Mouse (Mus musculus) intestine, embryonic 16.5 days (tissue): ENCODE measurements around the gene Rtn2. TPM values are rescaled to one million over a fixed set of nuclear protein-coding genes. Genes with fewer than 3 reads are reported as not detected.

Experiments
- ATAC-seq: fragments of 200-750 bp; cut with Nextera tagmentation; 2 replicates; pipeline ENCODE4 v1.8.0; 2017; ENCODE audit warnings: moderate TSS enrichment, moderate library complexity
- H3K27ac ChIP-seq: fragments of 300-500 bp; sonication (generic); 2 replicates; pipeline ENCODE4 v1.5.1; 2014; ENCODE audit warnings: mild to moderate bottlenecking, low read length
- H3K27me3 ChIP-seq: fragments of 300-500 bp; sonication (generic); replicated peaks from 2 replicates; pipeline ENCODE4 v1.6.1; 2014; ENCODE audit warnings: low read length, control low read depth, mixed read lengths; ENCODE audit not compliant: control insufficient read depth, insufficient read depth
- H3K36me3 ChIP-seq: fragments of 300-500 bp; sonication (generic); 2 replicates; pipeline ENCODE4 v1.6.1; 2014; ENCODE audit warnings: low read length, control low read depth; ENCODE audit not compliant: control insufficient read depth, insufficient read depth
- H3K4me1 ChIP-seq: fragments of 300-500 bp; sonication (generic); 2 replicates; pipeline ENCODE4 v1.6.1; 2014; ENCODE audit warnings: low read length, control low read depth, mixed read lengths; ENCODE audit not compliant: control insufficient read depth, insufficient read depth
- H3K4me2 ChIP-seq: fragments of 300-500 bp; sonication (generic); 2 replicates; pipeline ENCODE4 v1.6.1; 2014; ENCODE audit warnings: low read depth, low read length, control low read depth
- H3K4me3 ChIP-seq: fragments of 300-500 bp; sonication (generic); 2 replicates; pipeline ENCODE4 v1.5.1; 2014; ENCODE audit warnings: mild to moderate bottlenecking, low read length
- H3K9ac ChIP-seq: fragments of 300-500 bp; sonication (generic); 2 replicates; pipeline ENCODE4 v1.6.1; 2014; ENCODE audit warnings: low read depth, low read length
- H3K9me3 ChIP-seq: fragments of 300-500 bp; sonication (generic); 2 replicates; pipeline ENCODE4 v1.6.1; 2016; ENCODE audit warnings: low read length, control low read depth; ENCODE audit not compliant: control insufficient read depth
- WGBS: fragments of 180-500 bp; shearing (Covaris S2); extraction: QIAGEN DNeasy Blood & Tissue Kit; methylation state at CpG from one replicate; pipeline ENCODE4 v1.1.7; 2014; 5-methylcytosine and 5-hydroxymethylcytosine counted together
- polyA plus RNA-seq: library from polyadenylated mRNA; unstranded; fragments of >200 nt; fragmentation: Nextera tagmentation; extraction: Ambion mirVana; gene quantifications from 2 replicates; pipeline ENCODE4 v1.2.1, GENCODE M21; 2015

The Rtn2 gene
- polyA plus RNA-seq, 1 experiment from 2014 or later: 10.3 TPM

GRCm38 (mm10) chr7:19320637-19321036 is 38.2 kb downstream of the Rtn2 start:
- Histone ChIP-seq H3K4me1 (peaks cover 9% of the 10 kb centered on the region; the same call in 1 of the 2 replicates), H3K27me3 (peaks cover 8% of the 10 kb centered on the region; the same call in 1 of the 2 replicates), H3K4me2 (peak overlapping the region; percentile 90; the same call in 1 of the 2 replicates), H3K27ac (no peak overlapping the region), H3K4me3 (no peak overlapping the region), H3K9ac (no peak overlapping the region), H3K9me3 (no peaks in the 10 kb centered on the region), H3K36me3 (no peaks in the 10 kb centered on the region)
- no peak for ATAC-seq
- 38% methylated on average over 7 of the region's 7 CpGs for WGBS

DNA sequence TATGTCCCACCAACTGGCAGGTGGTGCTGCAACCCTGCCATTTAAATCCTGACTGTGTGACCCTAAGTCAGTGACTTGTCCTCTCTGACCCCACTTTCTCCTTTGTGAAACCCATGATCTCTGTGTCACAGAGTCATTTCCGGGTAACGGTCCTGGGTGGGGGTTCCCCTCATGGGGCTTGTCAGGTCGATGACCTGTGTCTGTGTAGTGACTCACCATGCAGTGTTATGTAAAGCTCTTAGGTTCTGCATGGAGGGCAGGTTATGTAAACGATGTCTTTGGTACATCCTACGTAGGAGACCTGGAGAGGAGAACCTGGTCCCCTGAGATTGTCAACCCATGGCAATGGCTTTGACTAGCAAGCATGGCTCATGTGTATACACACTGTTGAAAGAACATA is 39.0 kb downstream of the Rtn2 start:
- Histone ChIP-seq H3K4me2 (no peak overlapping the region), H3K36me3 (no peaks in the 10 kb centered on the region), H3K4me1 (peaks cover 11% of the 10 kb centered on the region; the same call in 1 of the 2 replicates), H3K9ac (no peak overlapping the region), H3K27me3 (peaks cover 8% of the 10 kb centered on the region; the same call in 1 of the 2 replicates), H3K9me3 (no peaks in the 10 kb centered on the region), H3K4me3 (no peak overlapping the region), H3K27ac (no peak overlapping the region)
- 41% methylated on average over 5 of the region's 5 CpGs for WGBS
- ATAC-seq: no peak

GRCm38 (mm10) chr7:19322489-19322888 is 40.1 kb downstream of the Rtn2 start:
- no peak for ATAC-seq
- Histone ChIP-seq H3K4me2 (no peak overlapping the region), H3K27ac (no peak overlapping the region), H3K4me3 (no peak overlapping the region), H3K27me3 (peaks cover 8% of the 10 kb centered on the region; the same call in 1 of the 2 replicates), H3K4me1 (peaks cover 18% of the 10 kb centered on the region), H3K36me3 (no peaks in the 10 kb centered on the region), H3K9me3 (no peaks in the 10 kb centered on the region), H3K9ac (no peak overlapping the region)
- 53% methylated on average over 9 of the region's 9 CpGs for WGBS

- 85% methylated on average over 11 of the region's 11 CpGs for WGBS
- H3K4me3 ChIP-seq: no peak overlapping the region
- H3K9ac ChIP-seq: no peak overlapping the region
- no peak for ATAC-seq
- H3K9me3 ChIP-seq: no peaks in the 10 kb centered on the region
- H3K4me2 ChIP-seq: no peak overlapping the region
- H3K4me1 ChIP-seq: peaks cover 20% of the 10 kb centered on the region
- peaks cover 8% of the 10 kb centered on the region; the same call in 1 of the 2 replicates for H3K27me3 ChIP-seq
- no peak overlapping the region for H3K27ac ChIP-seq
- no peaks in the 10 kb centered on the region for H3K36me3 ChIP-seq
Measured at GRCm38 (mm10) chr7:19324221-19324620, 41.8 kb downstream of the Rtn2 start.

- 71% methylated on average over 21 of the region's 21 CpGs for WGBS
Measured at GRCm38 (mm10) chr7:19325262-19326199, 43.1 kb downstream of the Rtn2 start.

DNA sequence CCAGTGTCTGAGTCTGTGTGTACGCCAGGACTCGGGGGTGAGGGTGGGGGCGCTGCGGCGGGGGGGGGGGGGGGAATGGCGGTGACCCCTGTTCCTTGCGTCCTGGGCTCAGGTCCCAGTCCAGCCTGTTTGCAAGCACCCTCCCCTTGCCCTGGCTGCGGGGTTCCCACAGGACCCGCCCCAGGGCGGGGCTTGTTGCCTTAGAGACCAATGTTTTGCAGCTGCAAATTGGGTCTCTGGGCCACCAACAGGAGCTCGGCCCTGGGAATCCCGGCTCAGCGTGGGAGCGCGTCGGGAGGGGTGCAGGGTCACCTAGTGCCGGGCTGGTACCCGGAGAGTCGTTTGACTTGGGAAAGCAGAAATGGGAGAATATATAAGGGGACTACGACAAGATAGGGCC is 43.9 kb downstream of the Rtn2 start:
- H3K4me2 ChIP-seq: peak overlapping the region; percentile 77
- H3K9me3 ChIP-seq: no peaks in the 10 kb centered on the region
- H3K36me3 ChIP-seq: no peaks in the 10 kb centered on the region
- H3K4me1 ChIP-seq: peaks cover 11% of the 10 kb centered on the region
- peak overlapping the region; percentile 52 for H3K4me3 ChIP-seq
- H3K27ac ChIP-seq: peak overlapping the region; percentile 75
- H3K9ac ChIP-seq: peak overlapping the region; percentile 55
- peak; percentile 76 for ATAC-seq
- under 1% methylated on average over 18 of the region's 20 CpGs for WGBS
- H3K27me3 ChIP-seq: peaks cover 6% of the 10 kb centered on the region; the same call in 1 of the 2 replicates

More at GRCm38 (mm10) chr7:19325262-19326199, 43.1 kb downstream of the Rtn2 start:
- H3K27me3 ChIP-seq: peaks cover 8% of the 10 kb centered on the region; the same call in 1 of the 2 replicates
- H3K9ac ChIP-seq: no peak overlapping the region
- no peak; the same call in 1 of the 2 replicates for ATAC-seq
- peaks cover 11% of the 10 kb centered on the region for H3K4me1 ChIP-seq
- H3K4me2 ChIP-seq: no peak overlapping the region
- no peaks in the 10 kb centered on the region for H3K9me3 ChIP-seq
- H3K27ac ChIP-seq: no peak overlapping the region
- no peaks in the 10 kb centered on the region for H3K36me3 ChIP-seq
- no peak overlapping the region for H3K4me3 ChIP-seq

DNA sequence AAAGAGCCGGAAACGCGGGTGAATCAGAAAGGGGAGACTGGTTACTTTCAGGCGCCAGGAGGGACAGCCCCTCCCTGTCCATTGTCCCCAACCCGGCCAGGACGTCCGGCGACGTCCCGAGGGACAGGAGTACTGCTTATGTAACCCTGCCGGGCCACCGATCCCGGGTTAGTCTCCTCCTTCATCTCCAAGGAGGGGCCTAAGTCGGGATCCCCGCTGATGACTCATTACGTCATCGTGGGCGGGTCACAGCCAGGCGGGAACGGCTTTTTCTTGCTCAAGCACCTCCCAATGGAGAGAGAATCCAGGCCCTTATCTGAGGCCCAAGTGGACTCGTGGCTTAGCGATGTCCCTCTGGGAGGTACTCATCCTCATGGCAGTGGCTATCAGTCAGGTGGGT is 44.7 kb downstream of the Rtn2 start:
- Histone ChIP-seq H3K27ac (peak overlapping the region; percentile 75), H3K9ac (peak overlapping the region; percentile 61), H3K4me1 (peaks cover 11% of the 10 kb centered on the region), H3K4me3 (peak overlapping the region; percentile 52), H3K36me3 (no peaks in the 10 kb centered on the region), H3K9me3 (no peaks in the 10 kb centered on the region), H3K27me3 (peaks cover 4% of the 10 kb centered on the region; the same call in 1 of the 2 replicates), H3K4me2 (peak overlapping the region; percentile 77)
- under 1% methylated on average over 21 of the region's 22 CpGs for WGBS
- ATAC-seq: peak; percentile 77

GRCm38 (mm10) chr7:19327782-19328181 is 45.4 kb downstream of the Rtn2 start:
- no peak overlapping the region for H3K4me3 ChIP-seq
- H3K36me3 ChIP-seq: no peaks in the 10 kb centered on the region
- ATAC-seq: no peak
- H3K9me3 ChIP-seq: no peaks in the 10 kb centered on the region
- H3K4me1 ChIP-seq: peaks cover 11% of the 10 kb centered on the region
- peak overlapping the region; percentile 61; the same call in 1 of the 2 replicates for H3K9ac ChIP-seq
- no peaks in the 10 kb centered on the region; the same call in 1 of the 2 replicates for H3K27me3 ChIP-seq
- H3K4me2 ChIP-seq: peak overlapping the region; percentile 77; the same call in 1 of the 2 replicates
- 75% methylated on average over 5 of the region's 5 CpGs for WGBS
- no peak overlapping the region for H3K27ac ChIP-seq

GRCm38 (mm10) chr7:19328425-19328824 is 46.0 kb downstream of the Rtn2 start:
- Histone ChIP-seq H3K36me3 (no peaks in the 10 kb centered on the region), H3K4me1 (peaks cover 11% of the 10 kb centered on the region), H3K4me2 (no peak overlapping the region), H3K4me3 (no peak overlapping the region), H3K9ac (no peak overlapping the region), H3K27ac (no peak overlapping the region), H3K9me3 (no peaks in the 10 kb centered on the region), H3K27me3 (no peaks in the 10 kb centered on the region)
- no peak for ATAC-seq
